Mouse (Mus musculus): ENCODE data around the gene Uckl1. TPM values are rescaled to one million over a fixed set of nuclear protein-coding genes. Genes with fewer than 3 reads are reported as not detected.

Gene Uckl1
- polyA plus RNA-seq, 1 experiment from 2014 or later, result 38.3 TPM

- no peak for DNase-seq
- H3K27ac ChIP-seq (ENCODE audit: low read depth), result no peak overlapping the region
- H3K9me3 ChIP-seq (ENCODE audit: low read depth, low read length), result no peaks in the 10 kb centered on the region
- H3K27me3 ChIP-seq (ENCODE audit: insufficient read depth, low read length), result no peaks in the 10 kb centered on the region
- H3K4me1 ChIP-seq (ENCODE audit: insufficient read depth), result no peaks in the 10 kb centered on the region
- 88% methylated on average over 10 of the region's 10 CpGs for WGBS
- ATAC-seq (ENCODE audit: insufficient read depth), result no peak
- H3K9ac ChIP-seq, result no peak overlapping the region
- H3K4me2 ChIP-seq, result no peak overlapping the region
- no peak overlapping the region for H3K4me3 ChIP-seq (ENCODE audit: low read depth, low read length)
- no peak for TF ChIP-seq CTCF (IDR thresholded peaks at IDR 0.05; ENCODE audit: low read depth)
- peaks cover 64% of the 10 kb centered on the region for H3K36me3 ChIP-seq (ENCODE audit: insufficient read depth)
Measured at GRCm38 (mm10) chr2:181589011-181589731, 4.5 kb upstream of the Uckl1 start.

- TF ChIP-seq CTCF (IDR thresholded peaks at IDR 0.05; ENCODE audit: low read depth), result no peak
- ATAC-seq (ENCODE audit: insufficient read depth) (no peak), DNase-seq (no peak)
- Histone ChIP-seq H3K9ac (no peak overlapping the region), H3K4me3 (ENCODE audit: low read depth, low read length) (no peak overlapping the region), H3K9me3 (ENCODE audit: low read depth, low read length) (no peaks in the 10 kb centered on the region), H3K4me1 (ENCODE audit: insufficient read depth) (no peaks in the 10 kb centered on the region), H3K27me3 (ENCODE audit: insufficient read depth, low read length) (no peaks in the 10 kb centered on the region), H3K36me3 (ENCODE audit: insufficient read depth) (peaks cover 70% of the 10 kb centered on the region), H3K4me2 (no peak overlapping the region), H3K27ac (ENCODE audit: low read depth) (no peak overlapping the region)
- 83% methylated on average over 11 of the region's 11 CpGs for WGBS
Measured at GRCm38 (mm10) chr2:181588229-181588780, 3.6 kb upstream of the Uckl1 start.

- Histone ChIP-seq H3K27ac (ENCODE audit: low read depth) (no peak overlapping the region), H3K4me1 (ENCODE audit: insufficient read depth) (no peaks in the 10 kb centered on the region), H3K9ac (no peak overlapping the region), H3K9me3 (ENCODE audit: low read depth, low read length) (no peaks in the 10 kb centered on the region), H3K36me3 (ENCODE audit: insufficient read depth) (peaks cover 70% of the 10 kb centered on the region), H3K4me3 (ENCODE audit: low read depth, low read length) (no peak overlapping the region), H3K27me3 (ENCODE audit: insufficient read depth, low read length) (no peaks in the 10 kb centered on the region), H3K4me2 (no peak overlapping the region)
- no peak for TF ChIP-seq CTCF (IDR thresholded peaks at IDR 0.05; ENCODE audit: low read depth)
- no peak for ATAC-seq (ENCODE audit: insufficient read depth)
- DNase-seq, result no peak
- 79% methylated on average over 6 of the region's 6 CpGs for WGBS
Measured at GRCm38 (mm10) chr2:181587796-181588195, 3.1 kb upstream of the Uckl1 start.

DNA sequence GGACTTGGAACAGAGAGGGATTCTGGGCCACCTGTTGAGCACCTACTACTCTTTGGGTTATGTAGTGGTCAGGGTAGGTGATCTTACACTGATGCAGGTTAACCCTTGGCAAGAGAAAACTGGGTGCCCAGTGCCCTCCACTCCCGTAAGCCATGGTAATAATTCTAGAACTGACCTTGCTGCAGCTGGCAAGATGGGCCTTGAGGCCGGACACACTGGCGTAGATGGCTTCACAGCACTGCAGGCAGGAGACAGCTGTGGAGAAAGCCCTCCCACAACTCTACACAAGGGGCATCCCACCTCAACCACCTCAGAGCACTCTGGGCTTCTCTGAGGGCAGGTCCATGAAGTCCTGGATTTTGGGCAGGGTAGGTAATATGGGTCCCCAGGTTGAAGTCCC lies 1.4 kb upstream of the Uckl1 start:
- no peak overlapping the region for H3K4me2 ChIP-seq
- ATAC-seq (ENCODE audit: insufficient read depth) (no peak), DNase-seq (no peak)
- no peak for TF ChIP-seq CTCF (IDR thresholded peaks at IDR 0.05; ENCODE audit: low read depth)
- H3K4me3 ChIP-seq (ENCODE audit: low read depth, low read length), result no peak overlapping the region
- H3K36me3 ChIP-seq (ENCODE audit: insufficient read depth), result peaks cover 70% of the 10 kb centered on the region
- no peaks in the 10 kb centered on the region for H3K27me3 ChIP-seq (ENCODE audit: insufficient read depth, low read length)
- no peak overlapping the region for H3K27ac ChIP-seq (ENCODE audit: low read depth)
- no peaks in the 10 kb centered on the region for H3K9me3 ChIP-seq (ENCODE audit: low read depth, low read length)
- H3K9ac ChIP-seq, result no peak overlapping the region
- peaks cover 3% of the 10 kb centered on the region; the same call in 1 of the 2 replicates for H3K4me1 ChIP-seq (ENCODE audit: insufficient read depth)
- 94% methylated on average over 3 of the region's 3 CpGs for WGBS

DNA sequence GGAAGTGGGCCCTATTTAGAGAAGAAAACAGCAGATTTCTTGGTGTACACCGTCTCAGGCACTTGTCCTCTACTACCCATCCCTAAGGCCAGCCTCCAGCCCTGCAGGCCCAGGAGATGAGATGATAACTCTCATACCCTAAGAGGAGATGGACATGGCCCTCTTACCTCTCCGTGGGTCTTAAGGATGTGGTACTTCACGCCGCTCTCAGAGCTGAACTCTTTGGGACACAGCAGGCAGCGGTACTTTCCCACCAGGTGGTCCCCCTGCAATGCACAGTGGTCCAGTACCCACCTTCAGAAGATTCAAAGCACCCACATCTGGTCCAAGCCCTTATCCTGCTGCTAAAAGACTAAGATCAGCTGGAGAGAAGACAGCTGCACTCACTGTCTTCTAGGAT lies 814 bp upstream of the Uckl1 start:
- H3K9me3 ChIP-seq (ENCODE audit: low read depth, low read length), result no peaks in the 10 kb centered on the region
- H3K4me3 ChIP-seq (ENCODE audit: low read depth, low read length), result no peak overlapping the region
- H3K27ac ChIP-seq (ENCODE audit: low read depth), result no peak overlapping the region
- no peaks in the 10 kb centered on the region for H3K27me3 ChIP-seq (ENCODE audit: insufficient read depth, low read length)
- H3K9ac ChIP-seq, result no peak overlapping the region
- TF ChIP-seq CTCF (IDR thresholded peaks at IDR 0.05; ENCODE audit: low read depth), result no peak
- H3K36me3 ChIP-seq (ENCODE audit: insufficient read depth), result peaks cover 68% of the 10 kb centered on the region
- DNase-seq, result no peak
- 91% methylated on average over 5 of the region's 5 CpGs for WGBS
- no peak for ATAC-seq (ENCODE audit: insufficient read depth)
- H3K4me2 ChIP-seq, result no peak overlapping the region
- peaks cover 6% of the 10 kb centered on the region for H3K4me1 ChIP-seq (ENCODE audit: insufficient read depth)

DNA sequence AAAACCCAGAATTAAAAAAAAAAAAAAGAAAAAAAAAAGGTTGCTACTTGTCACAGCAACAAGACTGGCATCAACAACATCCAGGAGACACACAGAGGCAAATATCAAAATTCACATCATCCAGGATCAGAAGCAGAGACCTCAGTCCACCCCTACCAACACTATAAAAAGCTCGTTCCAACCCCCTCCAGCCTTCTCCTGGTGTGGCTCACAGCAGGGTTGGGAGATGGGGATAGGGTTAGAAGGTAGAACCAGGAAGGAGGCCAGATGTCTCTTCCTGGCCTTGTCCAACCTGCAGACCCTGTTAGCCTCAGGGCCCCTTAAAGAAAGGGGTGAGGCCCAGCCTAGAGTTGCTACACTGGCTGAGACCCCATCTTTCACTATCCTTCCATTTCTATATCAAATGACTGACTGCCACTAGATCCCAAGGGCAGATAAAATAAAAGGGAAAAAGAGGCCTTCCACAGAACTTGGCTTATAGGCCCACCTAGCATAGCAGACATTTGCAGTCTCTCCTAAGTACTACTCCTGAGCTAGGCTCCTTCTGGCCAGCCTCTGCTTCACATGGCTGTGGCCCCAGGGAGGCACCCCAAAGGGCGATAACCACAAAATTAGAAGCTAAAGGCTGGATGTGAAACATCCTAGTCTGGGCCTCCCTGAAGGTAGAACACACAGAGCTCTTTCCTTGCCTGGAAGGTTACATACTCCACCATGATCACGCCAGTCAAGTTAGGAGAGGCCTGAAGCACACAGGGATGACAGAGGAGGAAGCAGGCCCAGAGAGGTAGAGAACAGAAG lies 1.0 kb downstream of the Uckl1 start:
- no peak for TF ChIP-seq CTCF (IDR thresholded peaks at IDR 0.05; ENCODE audit: low read depth)
- Histone ChIP-seq H3K9ac (no peak overlapping the region), H3K9me3 (ENCODE audit: low read depth, low read length) (no peaks in the 10 kb centered on the region), H3K4me2 (no peak overlapping the region), H3K27me3 (ENCODE audit: insufficient read depth, low read length) (no peaks in the 10 kb centered on the region), H3K4me3 (ENCODE audit: low read depth, low read length) (no peak overlapping the region), H3K27ac (ENCODE audit: low read depth) (no peak overlapping the region), H3K4me1 (ENCODE audit: insufficient read depth) (peaks cover 8% of the 10 kb centered on the region), H3K36me3 (ENCODE audit: insufficient read depth) (peaks cover 50% of the 10 kb centered on the region)
- ATAC-seq (ENCODE audit: insufficient read depth) (no peak), DNase-seq (no peak)
- 87% methylated on average over 3 of the region's 3 CpGs for WGBS

DNA sequence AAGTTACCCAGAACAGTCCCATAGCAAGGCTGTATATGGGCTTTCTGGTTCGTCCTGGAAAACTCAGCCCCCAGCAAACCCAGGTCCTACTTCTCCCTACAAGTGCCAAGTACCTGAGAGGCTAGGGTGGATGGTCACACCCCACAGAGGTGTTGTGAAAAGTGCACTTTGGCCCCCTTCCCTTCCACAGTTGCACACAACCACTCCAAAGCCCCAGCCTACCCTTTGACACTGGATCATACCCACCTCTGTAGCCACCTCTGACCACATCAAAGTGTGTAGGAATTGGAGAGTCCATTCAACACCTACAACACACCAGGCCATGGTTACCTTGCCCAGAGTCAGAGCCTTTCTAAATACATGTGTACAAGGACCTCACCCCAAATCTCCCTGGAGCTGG lies 1.8 kb downstream of the Uckl1 start:
- peaks cover 43% of the 10 kb centered on the region for H3K36me3 ChIP-seq (ENCODE audit: insufficient read depth)
- H3K4me2 ChIP-seq, result no peak overlapping the region
- no peak overlapping the region for H3K27ac ChIP-seq (ENCODE audit: low read depth)
- no peaks in the 10 kb centered on the region for H3K27me3 ChIP-seq (ENCODE audit: insufficient read depth, low read length)
- no peak for TF ChIP-seq CTCF (IDR thresholded peaks at IDR 0.05; ENCODE audit: low read depth)
- H3K9me3 ChIP-seq (ENCODE audit: low read depth, low read length), result no peaks in the 10 kb centered on the region
- 88% methylated on average over 1 of the region's 1 CpGs for WGBS
- no peak overlapping the region for H3K9ac ChIP-seq
- no peak overlapping the region for H3K4me3 ChIP-seq (ENCODE audit: low read depth, low read length)
- ATAC-seq (ENCODE audit: insufficient read depth), result no peak
- DNase-seq, result no peak
- peaks cover 8% of the 10 kb centered on the region for H3K4me1 ChIP-seq (ENCODE audit: insufficient read depth)
